Mouse (Mus musculus) heart, adult 11 months (tissue): ENCODE results near the gene Rtn2.

Source experiments
- DNase-seq: peaks from one replicate; pipeline ENCODE4 v3.0.0; 2022

The Rtn2 gene

DNA sequence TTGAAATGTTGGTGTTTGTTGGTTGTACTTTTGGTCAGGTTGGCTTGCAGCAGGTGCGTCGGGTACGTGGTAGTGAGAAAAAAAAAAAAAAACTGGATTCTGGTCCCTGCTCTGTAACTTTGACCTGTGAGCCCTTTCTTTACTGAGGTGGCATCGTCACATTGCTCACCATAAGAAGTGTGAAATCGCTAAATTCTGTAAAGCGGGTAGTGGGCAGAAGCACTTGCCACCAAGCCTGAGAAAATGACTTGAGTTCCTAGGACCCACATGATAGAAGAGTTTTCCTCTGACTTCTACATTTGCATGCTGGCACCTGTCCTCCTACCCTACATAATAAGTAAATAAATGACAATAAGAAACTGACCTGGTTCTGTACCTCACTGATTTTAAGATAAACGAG lies 38.2 kb downstream of the Rtn2 start:
- no peak for DNase-seq

GRCm38 (mm10) chr7:19321464-19321863 lies 39.0 kb downstream of the Rtn2 start:
- DNase-seq, result peak; percentile 90

DNA sequence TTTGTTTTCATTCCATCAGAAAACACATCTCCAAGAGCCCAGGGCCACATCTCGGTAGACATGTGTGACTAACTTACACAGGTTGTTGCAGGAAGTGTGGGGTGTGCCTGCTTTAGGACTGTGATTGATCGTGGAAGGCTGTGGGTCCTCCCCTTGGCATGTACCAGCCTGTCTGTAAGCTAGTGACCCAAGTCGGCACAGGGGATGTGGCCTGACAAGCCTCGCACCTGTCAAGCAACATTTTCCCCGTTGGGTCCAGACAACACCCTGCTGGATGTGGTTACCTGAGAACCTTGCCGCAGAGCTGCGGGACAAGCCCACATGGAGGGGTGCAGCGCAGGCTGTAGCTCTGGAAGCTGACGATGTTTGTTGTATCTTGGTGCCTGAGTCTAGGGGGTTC lies 40.1 kb downstream of the Rtn2 start:
- DNase-seq, result peak; percentile 92

- DNase-seq, result no peak
These were observed 41.8 kb downstream of the Rtn2 start for GRCm38 (mm10) chr7:19324221-19324620.

DNA sequence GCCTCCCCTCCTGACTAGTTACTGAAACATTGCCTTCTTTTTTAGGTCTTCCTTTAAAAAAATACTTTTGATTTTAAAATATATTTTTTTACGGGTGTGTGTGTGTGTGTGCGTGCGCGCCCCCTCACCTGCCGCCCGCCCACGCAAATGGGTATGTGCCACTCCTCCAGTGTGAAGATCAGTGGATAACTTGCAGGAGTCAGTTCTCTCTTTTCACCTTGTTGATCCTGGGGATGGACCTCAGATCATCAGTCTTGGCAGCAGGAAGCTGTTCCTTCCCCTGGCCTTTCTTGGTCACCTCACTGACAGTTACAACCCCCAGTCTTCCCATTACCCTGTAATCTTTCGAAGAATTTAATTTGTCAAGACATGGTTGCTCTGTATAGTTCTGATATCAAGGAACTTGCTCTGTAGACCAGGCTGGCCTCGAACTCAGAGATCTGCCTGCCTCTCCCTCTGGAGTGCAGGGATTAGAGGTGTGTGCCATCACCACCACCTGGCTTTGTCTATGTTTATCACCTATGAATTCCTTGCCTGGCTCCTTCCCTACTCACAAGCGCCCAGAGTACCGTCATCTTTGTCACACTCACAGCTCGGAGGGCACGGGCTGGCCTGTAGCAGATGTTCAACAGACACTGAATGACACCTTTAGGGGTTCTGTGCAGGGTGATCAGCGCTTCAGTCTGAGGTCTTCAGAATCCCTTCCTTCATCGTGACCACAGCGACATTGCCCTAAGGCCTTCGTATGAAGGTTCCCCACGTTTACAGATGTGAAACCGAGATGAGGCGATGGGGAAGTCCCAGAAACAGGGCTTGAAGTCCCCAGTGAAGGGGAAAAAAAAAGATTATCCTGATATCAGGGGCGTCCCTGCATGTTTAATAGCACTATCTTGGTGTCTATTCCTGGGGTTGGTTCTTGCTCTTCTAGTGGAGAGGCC lies 43.1 kb downstream of the Rtn2 start:
- DNase-seq, result peak; percentile 88

DNA sequence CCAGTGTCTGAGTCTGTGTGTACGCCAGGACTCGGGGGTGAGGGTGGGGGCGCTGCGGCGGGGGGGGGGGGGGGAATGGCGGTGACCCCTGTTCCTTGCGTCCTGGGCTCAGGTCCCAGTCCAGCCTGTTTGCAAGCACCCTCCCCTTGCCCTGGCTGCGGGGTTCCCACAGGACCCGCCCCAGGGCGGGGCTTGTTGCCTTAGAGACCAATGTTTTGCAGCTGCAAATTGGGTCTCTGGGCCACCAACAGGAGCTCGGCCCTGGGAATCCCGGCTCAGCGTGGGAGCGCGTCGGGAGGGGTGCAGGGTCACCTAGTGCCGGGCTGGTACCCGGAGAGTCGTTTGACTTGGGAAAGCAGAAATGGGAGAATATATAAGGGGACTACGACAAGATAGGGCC lies 43.9 kb downstream of the Rtn2 start:
- DNase-seq, result peak; percentile 99

GRCm38 (mm10) chr7:19327128-19327527 lies 44.7 kb downstream of the Rtn2 start:
- DNase-seq, result peak; percentile 100

- peak; percentile 94 for DNase-seq
These were observed 45.4 kb downstream of the Rtn2 start for GRCm38 (mm10) chr7:19327782-19328181.

DNA sequence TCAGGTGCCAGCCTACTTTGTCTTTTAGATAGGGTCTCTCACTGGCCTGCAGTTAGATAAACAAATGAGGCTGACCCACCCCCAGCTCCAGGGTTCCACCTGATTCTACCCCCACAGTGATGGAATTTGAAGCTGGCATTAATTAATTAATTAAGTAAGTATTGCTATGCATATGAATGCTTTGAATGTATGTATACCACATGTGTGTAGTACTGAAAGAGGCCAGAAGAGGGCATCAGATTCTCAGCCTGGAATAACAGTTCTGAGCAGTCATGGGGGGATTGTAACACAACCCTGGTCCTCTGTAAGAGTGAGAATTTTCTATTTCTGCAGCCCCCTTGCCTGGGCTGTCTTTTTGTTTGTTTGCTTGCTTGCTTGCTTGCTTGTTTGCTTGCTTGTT lies 46.0 kb downstream of the Rtn2 start:
- DNase-seq, result no peak

DNA sequence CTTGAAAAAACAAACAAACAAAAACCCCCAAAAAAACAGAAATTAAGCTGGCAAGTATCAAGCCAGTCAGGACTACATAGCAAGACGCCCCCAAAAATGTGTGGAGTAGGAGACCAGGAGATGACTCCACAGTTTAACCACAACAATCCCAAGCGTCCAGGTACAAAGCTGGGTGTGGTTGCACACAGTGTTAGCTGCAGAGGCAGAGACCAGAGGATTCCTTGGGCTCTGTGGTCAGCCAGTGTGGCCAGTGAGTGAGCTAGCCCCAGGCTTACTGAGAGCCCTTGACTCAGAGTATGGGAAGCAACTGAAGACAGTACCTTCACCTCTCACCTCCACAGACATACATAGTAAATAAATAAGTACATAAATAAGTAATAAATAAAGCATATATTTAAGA lies 49.5 kb downstream of the Rtn2 start:
- DNase-seq, result peak; percentile 87

GRCm38 (mm10) chr7:19332709-19333352 lies 50.4 kb downstream of the Rtn2 start:
- peak; percentile 99 for DNase-seq

GRCm38 (mm10) chr7:19335583-19335982 lies 53.2 kb downstream of the Rtn2 start:
- DNase-seq, result peak; percentile 89

- DNase-seq, result peak; percentile 92
These were observed 54.7 kb downstream of the Rtn2 start for GRCm38 (mm10) chr7:19337122-19337521.

DNA sequence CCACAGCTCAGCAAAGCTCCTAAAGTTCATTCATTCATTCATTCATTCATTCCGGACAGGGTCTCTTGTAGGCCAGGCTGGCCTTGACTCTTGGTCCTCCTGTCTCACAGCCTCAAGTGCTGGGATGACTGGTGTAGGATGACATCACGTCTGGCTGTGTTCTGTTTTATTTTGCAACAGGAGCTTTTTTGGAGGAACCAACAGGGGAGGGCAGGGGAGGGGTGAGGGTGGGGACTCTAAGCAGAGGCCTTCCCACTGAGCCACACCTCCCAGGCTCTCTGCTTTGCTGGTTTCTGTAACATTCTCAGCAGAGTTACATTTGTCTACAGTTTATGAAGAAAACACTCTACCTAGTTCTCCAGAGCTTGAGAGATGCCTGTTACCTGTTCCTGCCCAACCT lies 55.6 kb downstream of the Rtn2 start:
- no peak for DNase-seq

DNA sequence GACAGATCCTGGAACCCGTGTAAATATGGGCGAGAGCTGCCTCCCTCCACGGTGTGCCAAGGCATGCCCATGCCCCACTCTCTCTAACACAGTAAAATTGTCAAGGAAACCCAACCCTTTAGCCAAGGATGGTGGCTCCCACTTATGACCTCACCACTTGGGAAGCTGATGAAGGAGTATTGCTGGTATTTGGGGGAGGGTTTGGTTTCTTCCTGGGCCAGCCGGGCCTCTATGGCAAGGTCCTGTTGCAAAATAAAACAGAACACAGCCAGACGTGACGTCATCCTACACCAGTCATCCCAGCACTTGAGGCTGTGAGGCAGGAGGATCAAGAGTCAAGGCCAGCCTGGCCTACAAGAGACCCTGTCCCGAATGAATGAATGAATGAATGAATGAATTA lies 56.2 kb downstream of the Rtn2 start:
- DNase-seq, result no peak

- peak; percentile 91 for DNase-seq
These were observed 58.8 kb downstream of the Rtn2 start for GRCm38 (mm10) chr7:19341250-19341649.

DNA sequence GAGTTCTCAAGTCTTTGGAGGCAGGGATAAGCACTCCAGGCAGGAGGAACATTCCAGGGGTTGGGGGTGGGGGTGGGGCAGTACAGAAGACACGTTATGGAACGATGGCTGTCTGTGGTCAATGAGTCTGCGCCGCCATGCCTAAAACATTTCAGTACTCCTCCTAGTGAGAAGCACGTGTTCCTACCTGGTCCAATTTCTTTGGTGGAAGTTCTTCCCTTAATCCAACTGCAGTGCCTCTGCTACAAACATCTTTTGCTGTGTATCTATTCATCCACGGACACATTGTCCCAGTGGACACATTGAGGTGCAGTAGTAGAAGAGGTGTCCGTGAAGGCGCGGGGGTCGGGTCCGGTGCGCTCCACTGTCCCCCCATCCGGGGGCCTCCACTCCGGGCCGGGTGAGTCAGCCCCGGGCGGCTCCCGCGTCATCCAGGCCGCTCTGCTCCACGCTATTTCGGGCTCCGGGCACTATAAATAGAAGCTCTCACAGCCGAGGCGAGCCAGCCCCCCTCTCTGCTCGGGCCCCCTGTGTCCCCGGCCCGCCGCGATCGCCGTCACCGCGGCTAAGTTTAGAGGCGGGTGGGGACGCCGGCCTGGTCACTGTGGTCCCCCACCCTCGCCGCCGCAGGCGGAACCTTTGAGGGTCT lies 59.5 kb downstream of the Rtn2 start:
- peak; percentile 98 for DNase-seq

GRCm38 (mm10) chr7:19342481-19343027 lies 60.1 kb downstream of the Rtn2 start:
- peak; percentile 98 for DNase-seq

DNA sequence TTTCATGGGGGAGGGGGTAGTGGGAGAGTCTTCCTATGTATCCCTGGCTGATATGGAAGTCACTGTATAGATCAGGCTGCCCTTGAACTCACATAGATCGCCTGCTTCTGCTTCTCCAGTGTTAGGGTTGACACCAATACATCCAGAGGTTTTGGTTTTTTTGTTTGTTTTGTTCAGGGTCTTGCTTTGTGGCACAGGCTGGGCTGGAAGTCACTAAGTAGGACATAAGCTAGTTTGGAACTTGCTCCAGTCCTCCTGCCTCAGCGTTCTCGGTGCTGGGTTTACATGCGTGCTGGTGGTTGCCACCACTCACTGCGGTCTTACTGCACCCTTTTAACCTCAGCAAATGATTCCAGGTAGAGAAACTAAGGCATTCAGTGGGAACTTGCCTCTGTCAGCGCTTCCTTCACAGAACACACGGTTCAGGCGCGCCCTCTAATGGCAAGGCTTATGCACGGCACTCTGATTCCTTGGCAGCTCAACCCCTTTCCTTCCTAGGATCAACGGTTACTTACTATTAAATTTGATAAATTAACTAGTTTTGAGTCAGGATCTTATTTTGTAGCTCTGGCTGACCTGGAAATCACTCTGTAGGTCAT lies 60.9 kb downstream of the Rtn2 start:
- peak; percentile 95 for DNase-seq

- DNase-seq, result peak; percentile 96
These were observed 61.9 kb downstream of the Rtn2 start, which contains the start of gene Ercc1 for GRCm38 (mm10) chr7:19344237-19344847. Gene Ercc1 (plus strand): TSS chr7:19344778.

DNA sequence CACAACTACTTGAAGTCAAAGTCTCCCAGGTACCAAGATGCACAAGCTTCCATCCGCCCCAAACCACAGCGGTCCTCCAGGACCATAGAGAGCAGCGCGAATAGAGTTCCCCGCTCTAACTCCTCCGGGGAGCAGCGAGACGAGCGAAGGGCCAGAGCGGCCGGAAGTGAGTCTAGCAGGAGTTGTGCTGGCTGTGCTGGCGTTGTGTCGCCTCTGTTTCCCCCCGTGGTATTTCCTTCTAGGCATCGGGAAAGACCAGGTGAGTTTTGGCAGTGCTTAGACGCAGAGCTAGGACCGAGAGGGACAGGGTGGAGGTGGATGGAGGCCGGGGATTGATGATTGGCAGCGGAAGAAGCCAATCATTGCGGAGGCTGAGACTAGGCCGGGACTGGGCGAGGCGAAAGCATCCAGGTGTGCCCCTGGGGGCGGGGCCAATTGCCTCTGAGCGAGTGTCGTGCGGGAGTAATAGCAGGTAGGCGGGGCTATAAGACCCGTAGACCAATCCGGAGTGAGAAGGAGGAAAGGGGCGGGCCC lies 62.6 kb downstream of the Rtn2 start:
- peak; percentile 100 for DNase-seq
